Mouse (Mus musculus) lung, embryonic 14.5 days (tissue): ENCODE measurements around the gene Rgs10. TPM values are rescaled to one million over a fixed set of nuclear protein-coding genes. Genes with fewer than 3 reads are reported as not detected.

ENCODE experiments used
- ATAC-seq: fragments of 200-750 bp; cut with Nextera tagmentation; 2 replicates; pipeline ENCODE4 v1.8.0; 2017; ENCODE audit warnings: mild to moderate bottlenecking, moderate TSS enrichment, moderate library complexity; ENCODE audit not compliant: insufficient read depth
- DNase-seq: peaks from one replicate; pipeline ENCODE4 v3.0.0-alpha.2; 2015
- H3K27ac ChIP-seq: fragments of 300-500 bp; sonication (generic); 2 replicates; pipeline ENCODE4 v1.5.1; 2014; ENCODE audit warnings: low read depth, mild to moderate bottlenecking, moderate library complexity
- H3K27me3 ChIP-seq: fragments of 300-500 bp; sonication (generic); 2 replicates; pipeline ENCODE4 v1.6.1; 2014; ENCODE audit warnings: low read length, control low read depth; ENCODE audit not compliant: insufficient read depth
- H3K36me3 ChIP-seq: fragments of 300-500 bp; sonication (generic); 2 replicates; pipeline ENCODE4 v1.6.1; 2014; ENCODE audit warnings: control low read depth; ENCODE audit not compliant: insufficient read depth
- H3K4me1 ChIP-seq: fragments of 300-500 bp; sonication (generic); 2 replicates; pipeline ENCODE4 v1.6.1; 2014; ENCODE audit warnings: antibody characterized with exemption, control low read depth; ENCODE audit not compliant: insufficient read depth
- H3K4me2 ChIP-seq: fragments of 300-500 bp; sonication (generic); 2 replicates; pipeline ENCODE4 v1.6.1; 2014; ENCODE audit warnings: mild to moderate bottlenecking
- H3K4me3 ChIP-seq: fragments of 300-500 bp; sonication (generic); 2 replicates; pipeline ENCODE4 v1.5.1; 2014; ENCODE audit warnings: low read depth, low read length
- H3K9ac ChIP-seq: fragments of 300-500 bp; sonication (generic); 2 replicates; pipeline ENCODE4 v1.6.1; 2014
- H3K9me3 ChIP-seq: fragments of 300-500 bp; sonication (generic); 2 replicates; pipeline ENCODE4 v1.6.1; 2016; ENCODE audit warnings: low read depth, low read length, control low read depth
- CTCF ChIP-seq: IDR thresholded peaks from 2 replicates; pipeline ENCODE4 v1.5.1; 2016; ENCODE audit warnings: antibody characterized with exemption, low read depth
- WGBS: fragments of 180-500 bp; shearing (Covaris S2); extraction: QIAGEN DNeasy Blood & Tissue Kit; methylation state at CpG from one replicate; pipeline ENCODE4 v1.1.7; 2014; 5-methylcytosine and 5-hydroxymethylcytosine counted together
- polyA plus RNA-seq: library from polyadenylated mRNA; unstranded; fragments of >200 nt; fragmentation: Nextera tagmentation; extraction: Ambion mirVana; gene quantifications from 2 replicates; pipeline ENCODE4 v1.2.1, GENCODE M21; 2014

Rgs10 gene
- polyA plus RNA-seq, 1 experiment from 2014 or later: 31.1 TPM

DNA sequence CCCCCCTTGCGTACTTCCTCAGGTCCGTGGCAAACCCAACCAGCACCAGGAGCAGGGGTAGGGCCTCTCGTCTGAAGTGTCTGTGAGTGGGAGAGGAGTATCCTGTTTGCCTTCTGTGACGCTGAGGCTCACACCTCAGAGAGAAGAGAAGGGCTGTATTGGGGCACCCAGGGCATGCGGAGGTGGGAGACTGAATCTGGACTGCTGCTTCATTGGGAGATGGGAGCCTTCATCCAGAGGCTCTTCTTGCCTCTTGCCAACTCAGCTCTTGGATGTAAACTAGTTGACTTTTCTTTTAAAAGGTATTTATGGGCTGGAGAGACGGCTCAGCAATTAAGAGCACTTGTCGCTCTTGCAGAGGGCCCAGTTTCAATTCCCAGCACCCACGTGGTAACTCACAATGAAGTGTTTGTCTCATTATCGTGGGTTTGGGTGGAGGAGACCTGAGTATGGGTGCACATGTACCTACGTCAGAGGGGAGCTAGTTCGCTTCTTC lies 42.3 kb downstream of the Rgs10 start:
- WGBS: 58% methylated on average over 11 of the region's 11 CpGs
- no peak for ATAC-seq
- Histone ChIP-seq H3K9me3 (no peaks in the 10 kb centered on the region), H3K27me3 (no peaks in the 10 kb centered on the region), H3K4me1 (no peaks in the 10 kb centered on the region), H3K9ac (no peak overlapping the region), H3K4me2 (no peak overlapping the region), H3K27ac (no peak overlapping the region; the same call in 1 of the 2 replicates), H3K4me3 (no peak overlapping the region), H3K36me3 (0 out of 2 replicates have a peak, but pooled peaks cover 3% of the 10 kb centered on the region)
- TF ChIP-seq CTCF: no peak
- no peak for DNase-seq

DNA sequence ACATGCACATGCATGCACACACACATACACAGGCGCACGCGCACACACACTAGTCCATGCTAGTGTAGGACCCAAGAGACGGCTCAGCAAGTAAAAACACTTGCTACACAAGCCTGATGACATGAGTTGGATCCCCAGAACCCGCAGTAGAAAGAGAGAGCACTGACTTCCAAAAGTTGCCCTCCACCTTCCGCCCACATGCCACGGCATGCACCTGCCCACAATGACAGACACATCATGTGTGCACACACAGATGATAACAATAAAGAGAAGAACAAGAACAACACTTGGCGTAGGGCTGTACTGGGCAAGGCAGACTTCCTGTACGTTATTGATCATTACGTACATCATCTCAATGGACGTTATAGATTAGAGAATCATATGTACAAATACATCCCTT lies 44.4 kb downstream of the Rgs10 start:
- H3K4me3 ChIP-seq: no peak overlapping the region
- WGBS: 88% methylated on average over 11 of the region's 11 CpGs
- DNase-seq: no peak

DNA sequence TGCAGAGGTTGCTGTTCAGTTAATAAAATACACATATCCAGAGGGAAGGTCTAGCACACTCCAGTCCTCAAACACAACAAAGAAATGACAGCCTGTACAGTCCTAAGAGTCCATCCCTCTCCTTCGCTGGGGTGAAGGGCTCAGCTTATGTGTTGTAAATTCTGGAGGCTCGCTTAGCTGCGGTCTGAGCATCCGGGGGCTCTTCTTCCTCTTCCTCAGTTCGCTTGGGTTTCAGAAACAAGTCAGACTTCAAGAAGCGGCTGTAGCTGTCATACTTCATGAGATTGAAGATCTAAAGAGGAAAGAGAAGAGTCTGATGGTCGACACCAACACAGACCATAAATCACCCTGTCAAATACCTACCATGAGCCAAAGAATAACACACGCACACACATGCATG lies 44.8 kb downstream of the Rgs10 start:
- H3K4me3 ChIP-seq: no peak overlapping the region

More for the DNA sequence above, 44.4 kb downstream of the Rgs10 start:
- no peak overlapping the region for H3K27ac ChIP-seq
- ATAC-seq: no peak
- no peaks in the 10 kb centered on the region for H3K4me1 ChIP-seq
- H3K9me3 ChIP-seq: no peaks in the 10 kb centered on the region
- no peaks in the 10 kb centered on the region for H3K27me3 ChIP-seq
- 0 out of 2 replicates have a peak, but pooled peaks cover 3% of the 10 kb centered on the region for H3K36me3 ChIP-seq
- no peak overlapping the region for H3K9ac ChIP-seq
- TF ChIP-seq CTCF: no peak
- H3K4me2 ChIP-seq: no peak overlapping the region

DNA sequence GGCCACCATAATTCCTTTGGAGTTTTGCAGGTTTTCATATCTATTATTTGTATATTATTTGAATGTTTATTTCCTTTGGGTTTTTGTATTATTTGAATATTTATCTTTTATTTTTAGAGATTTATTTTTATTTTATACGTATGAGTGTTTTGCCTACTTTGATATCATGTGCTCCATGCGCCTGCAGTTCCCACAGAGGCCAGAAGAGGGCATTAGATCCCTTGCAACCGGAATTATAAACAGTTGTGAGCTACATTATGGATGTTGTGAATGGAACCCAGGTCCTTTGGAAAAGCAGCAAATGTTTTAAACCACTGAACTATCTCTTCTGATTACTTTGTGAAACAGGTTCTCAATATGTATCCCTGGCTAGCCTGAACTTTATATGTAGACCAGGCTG lies 46.2 kb downstream of the Rgs10 start:
- Histone ChIP-seq H3K9ac (no peak overlapping the region), H3K27me3 (no peaks in the 10 kb centered on the region), H3K4me1 (peaks cover 4% of the 10 kb centered on the region; the same call in 1 of the 2 replicates), H3K27ac (no peak overlapping the region), H3K9me3 (no peaks in the 10 kb centered on the region), H3K4me3 (no peak overlapping the region), H3K4me2 (no peak overlapping the region), H3K36me3 (0 out of 2 replicates have a peak, but pooled peaks cover 3% of the 10 kb centered on the region)
- TF ChIP-seq CTCF: peak; percentile 68
- ATAC-seq (no peak), DNase-seq (peak; percentile 55)
- WGBS: 45% methylated on average over 3 of the region's 3 CpGs

More for the DNA sequence above, 44.8 kb downstream of the Rgs10 start:
- H3K27ac ChIP-seq: no peak overlapping the region
- H3K36me3 ChIP-seq: 0 out of 2 replicates have a peak, but pooled peaks cover 3% of the 10 kb centered on the region
- peaks cover 1% of the 10 kb centered on the region; the same call in 1 of the 2 replicates for H3K4me1 ChIP-seq
- no peaks in the 10 kb centered on the region for H3K27me3 ChIP-seq
- no peak overlapping the region for H3K9ac ChIP-seq
- DNase-seq (no peak), ATAC-seq (no peak)
- no peak for TF ChIP-seq CTCF
- H3K4me2 ChIP-seq: no peak overlapping the region
- no peaks in the 10 kb centered on the region for H3K9me3 ChIP-seq
- 80% methylated on average over 8 of the region's 8 CpGs for WGBS

DNA sequence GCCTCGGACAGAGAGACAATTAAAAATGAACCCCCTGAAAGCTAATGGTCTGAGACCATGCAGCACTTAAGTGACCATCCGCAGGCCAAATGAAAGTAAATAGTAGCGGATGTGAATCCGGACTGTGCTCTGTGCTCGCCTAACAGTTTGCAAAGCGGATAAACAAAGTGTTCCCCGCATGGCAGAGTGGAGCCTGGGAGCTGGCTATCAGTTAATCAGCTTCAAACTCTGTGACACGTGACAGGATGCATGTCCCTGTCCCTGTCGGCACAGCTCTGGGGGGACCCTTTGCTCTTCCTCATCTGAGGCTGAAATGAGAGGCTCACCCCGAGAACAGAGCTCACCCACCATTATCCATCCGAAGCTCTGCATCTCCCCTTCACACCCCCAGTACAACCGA lies 49.2 kb downstream of the Rgs10 start:
- H3K36me3 ChIP-seq: 0 out of 2 replicates have a peak, but pooled peaks cover 3% of the 10 kb centered on the region
- H3K9ac ChIP-seq: no peak overlapping the region
- 50% methylated on average over 12 of the region's 12 CpGs for WGBS
- H3K9me3 ChIP-seq: no peaks in the 10 kb centered on the region
- DNase-seq: peak; percentile 53
- TF ChIP-seq CTCF: no peak
- H3K4me2 ChIP-seq: no peak overlapping the region
- H3K4me3 ChIP-seq: no peak overlapping the region
- peaks cover 7% of the 10 kb centered on the region; the same call in 1 of the 2 replicates for H3K4me1 ChIP-seq
- ATAC-seq: peak; percentile 32; the same call in 1 of the 2 replicates
- no peak overlapping the region for H3K27ac ChIP-seq
- no peaks in the 10 kb centered on the region for H3K27me3 ChIP-seq

DNA sequence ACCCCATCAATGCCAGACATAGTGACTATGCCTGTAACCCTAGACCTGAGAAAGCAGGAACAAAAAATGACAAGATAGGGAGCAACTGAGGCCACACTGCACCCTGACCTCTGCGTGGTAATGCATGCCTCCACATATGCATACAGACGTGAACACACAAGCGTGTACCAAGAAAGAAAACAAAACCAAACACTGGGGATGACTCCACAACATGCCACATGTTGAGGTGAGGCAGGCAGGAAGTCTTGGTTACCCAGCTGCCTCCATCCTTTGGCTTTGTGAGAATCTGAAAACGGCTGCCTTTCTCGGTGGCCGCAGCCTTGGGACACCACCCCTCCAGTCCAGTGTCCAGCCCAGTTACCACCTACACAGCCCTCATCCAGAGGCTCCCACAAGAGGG lies 49.7 kb downstream of the Rgs10 start:
- no peak overlapping the region; the same call in 1 of the 2 replicates for H3K27ac ChIP-seq
- no peak for DNase-seq
- ATAC-seq: no peak

DNA sequence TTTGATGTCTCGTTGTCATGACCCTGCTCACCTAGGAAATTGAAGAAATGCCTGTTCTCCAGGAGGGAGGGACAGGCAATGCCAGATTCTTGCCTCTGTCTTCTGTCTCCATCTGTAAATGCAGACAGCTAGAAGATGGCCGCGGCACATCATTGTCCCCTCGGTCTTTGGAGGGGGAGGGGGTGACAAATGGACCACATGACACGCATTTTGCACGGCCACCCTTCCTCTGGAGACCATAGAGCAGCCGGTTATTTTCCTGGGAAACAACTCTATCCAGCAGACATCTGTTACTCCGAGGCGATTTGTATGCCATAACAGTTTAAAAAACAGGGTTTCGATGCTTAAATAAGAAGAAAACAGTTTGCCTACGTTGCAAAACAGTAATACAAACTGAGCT lies 51.9 kb downstream of the Rgs10 start:
- Histone ChIP-seq H3K4me1 (peaks cover 7% of the 10 kb centered on the region; the same call in 1 of the 2 replicates), H3K9me3 (no peaks in the 10 kb centered on the region), H3K36me3 (no peaks in the 10 kb centered on the region), H3K9ac (no peak overlapping the region), H3K4me3 (no peak overlapping the region), H3K27me3 (no peaks in the 10 kb centered on the region), H3K27ac (peak overlapping the region; percentile 63), H3K4me2 (no peak overlapping the region)
- ATAC-seq (peak; percentile 60; the same call in 1 of the 2 replicates), DNase-seq (peak; percentile 80)
- TF ChIP-seq CTCF: no peak
- WGBS: 36% methylated on average over 11 of the region's 11 CpGs

More for the DNA sequence above, 49.7 kb downstream of the Rgs10 start:
- Histone ChIP-seq H3K4me1 (peaks cover 7% of the 10 kb centered on the region; the same call in 1 of the 2 replicates), H3K36me3 (0 out of 2 replicates have a peak, but pooled peaks cover 3% of the 10 kb centered on the region), H3K27me3 (no peaks in the 10 kb centered on the region), H3K9me3 (no peaks in the 10 kb centered on the region), H3K4me2 (no peak overlapping the region), H3K9ac (no peak overlapping the region), H3K4me3 (no peak overlapping the region)
- WGBS: 86% methylated on average over 6 of the region's 6 CpGs
- no peak for TF ChIP-seq CTCF
